Mouse (Mus musculus) midbrain, embryonic 12.5 days (tissue): ENCODE measurements around the gene Prss23. TPM values are rescaled to one million over a fixed set of nuclear protein-coding genes. Genes with fewer than 3 reads are reported as not detected.
A peak's percentile ranks its signal among the peaks of the same experiment; 100 is the strongest.

Source experiments
- ATAC-seq: fragments of 200-750 bp; cut with Nextera tagmentation; 2 replicates; pipeline ENCODE4 v1.8.0; 2017; ENCODE audit warnings: low read depth, moderate TSS enrichment, moderate library complexity; ENCODE audit not compliant: low FRiP score
- H3K27ac ChIP-seq: fragments of 300-500 bp; sonication (generic); replicated peaks from 2 replicates; pipeline ENCODE4 v1.5.1; 2016; ENCODE audit warnings: mild to moderate bottlenecking
- H3K27me3 ChIP-seq: fragments of 300-500 bp; sonication (generic); 2 replicates; pipeline ENCODE4 v1.6.1; 2016; ENCODE audit warnings: mild to moderate bottlenecking
- H3K36me3 ChIP-seq: fragments of 300-500 bp; sonication (generic); 2 replicates; pipeline ENCODE4 v1.6.1; 2016
- H3K4me1 ChIP-seq: fragments of 300-500 bp; sonication (generic); 2 replicates; pipeline ENCODE4 v1.6.1; 2016
- H3K4me2 ChIP-seq: fragments of 300-500 bp; sonication (generic); replicated peaks from 2 replicates; pipeline ENCODE4 v1.6.1; 2016; ENCODE audit warnings: mild to moderate bottlenecking, moderate library complexity
- H3K4me3 ChIP-seq: fragments of 300-500 bp; sonication (generic); 2 replicates; pipeline ENCODE4 v1.5.1; 2016; ENCODE audit warnings: mild to moderate bottlenecking
- H3K9ac ChIP-seq: fragments of 300-500 bp; sonication (generic); replicated peaks from 2 replicates; pipeline ENCODE4 v1.6.1; 2016; ENCODE audit warnings: mild to moderate bottlenecking, moderate library complexity
- H3K9me3 ChIP-seq: fragments of 300-500 bp; sonication (generic); 2 replicates; pipeline ENCODE4 v1.6.1; 2016; ENCODE audit warnings: mild to moderate bottlenecking
- WGBS: fragments of 180-500 bp; shearing (Covaris S2); methylation state at CpG from one replicate; pipeline ENCODE4 v1.1.7; 2016; 5-methylcytosine and 5-hydroxymethylcytosine counted together
- polyA plus RNA-seq: library from polyadenylated mRNA; unstranded; fragments of >200 nt; fragmentation: Nextera tagmentation; extraction: Ambion mirVana; gene quantifications from 2 replicates; pipeline ENCODE4 v1.2.1, GENCODE M21; 2016

The Prss23 gene
- polyA plus RNA-seq, 1 experiment from 2014 or later, result 32.1 TPM

- Histone ChIP-seq H3K27me3 (no peaks in the 10 kb centered on the region), H3K9ac (no peak overlapping the region), H3K4me1 (no peaks in the 10 kb centered on the region), H3K4me2 (no peak overlapping the region), H3K9me3 (0 out of 2 replicates have a peak, but pooled peaks cover 2% of the 10 kb centered on the region), H3K4me3 (no peak overlapping the region), H3K36me3 (no peaks in the 10 kb centered on the region), H3K27ac (no peak overlapping the region)
- 74% methylated on average over 7 of the region's 7 CpGs for WGBS
- ATAC-seq, result no peak
These were observed 43.0 kb downstream of the Prss23 start for GRCm38 (mm10) chr7:89483769-89484568.

GRCm38 (mm10) chr7:89481723-89482122 is 45.3 kb downstream of the Prss23 start:
- 77% methylated on average over 3 of the region's 3 CpGs for WGBS
- H3K27ac ChIP-seq, result no peak overlapping the region
- H3K9ac ChIP-seq, result no peak overlapping the region
- no peak overlapping the region for H3K4me3 ChIP-seq
- no peaks in the 10 kb centered on the region for H3K27me3 ChIP-seq
- no peak for ATAC-seq
- no peaks in the 10 kb centered on the region for H3K36me3 ChIP-seq
- no peak overlapping the region for H3K4me2 ChIP-seq
- H3K9me3 ChIP-seq, result no peaks in the 10 kb centered on the region
- H3K4me1 ChIP-seq, result no peaks in the 10 kb centered on the region

DNA sequence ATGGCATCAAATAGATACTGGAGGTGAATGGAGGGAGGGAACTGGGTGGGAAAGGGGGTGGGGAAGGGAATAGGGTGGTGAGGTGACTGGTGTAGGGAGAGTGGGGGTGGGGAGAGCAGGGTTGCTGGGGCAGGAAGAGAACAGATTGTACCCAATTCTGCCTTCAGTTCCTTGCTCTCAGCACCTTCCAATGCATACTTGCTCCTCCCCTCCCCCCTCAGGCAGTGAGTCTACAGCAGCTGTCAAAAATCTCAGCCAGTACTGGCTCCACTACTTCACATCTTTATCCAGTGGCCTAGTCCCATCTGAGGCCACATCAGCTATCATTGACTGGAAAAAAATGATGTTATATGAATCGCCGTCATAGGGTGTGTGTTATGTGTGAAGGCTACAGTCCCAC is 48.5 kb downstream of the Prss23 start:
- no peak overlapping the region for H3K27ac ChIP-seq
- no peaks in the 10 kb centered on the region for H3K4me1 ChIP-seq
- WGBS, result 94% methylated on average over 2 of the region's 2 CpGs
- H3K9me3 ChIP-seq, result no peaks in the 10 kb centered on the region
- H3K4me2 ChIP-seq, result no peak overlapping the region
- no peak overlapping the region for H3K9ac ChIP-seq
- H3K27me3 ChIP-seq, result no peaks in the 10 kb centered on the region; the same call in 1 of the 2 replicates
- no peak overlapping the region for H3K4me3 ChIP-seq
- no peak for ATAC-seq
- H3K36me3 ChIP-seq, result no peaks in the 10 kb centered on the region

GRCm38 (mm10) chr7:89477294-89477999 is 49.5 kb downstream of the Prss23 start:
- Histone ChIP-seq H3K9ac (no peak overlapping the region), H3K4me2 (no peak overlapping the region), H3K27me3 (no peaks in the 10 kb centered on the region; the same call in 1 of the 2 replicates), H3K36me3 (no peaks in the 10 kb centered on the region), H3K4me1 (no peaks in the 10 kb centered on the region), H3K27ac (no peak overlapping the region), H3K4me3 (no peak overlapping the region), H3K9me3 (no peaks in the 10 kb centered on the region)
- WGBS, result 0% methylated on average over 1 of the region's 1 CpGs
- peak; percentile 81 for ATAC-seq

DNA sequence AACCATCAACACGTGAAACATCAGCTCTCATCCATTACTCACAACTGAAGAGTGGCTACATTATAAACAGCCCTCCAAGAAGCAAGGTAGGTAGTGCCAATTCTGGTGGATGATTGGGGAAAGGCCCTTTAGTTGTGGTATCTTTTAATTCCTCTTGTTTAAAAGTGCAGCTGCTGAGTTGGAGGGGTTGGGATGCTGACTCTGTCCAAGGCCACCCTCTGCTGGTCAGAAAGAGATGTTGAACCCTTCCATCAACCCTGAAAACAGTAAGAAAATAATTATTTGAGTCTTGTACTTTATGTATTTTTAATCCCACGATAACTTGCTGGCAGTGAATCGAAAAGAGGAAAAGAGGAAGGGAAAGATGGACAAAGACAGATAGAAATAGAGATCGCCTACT is 53.5 kb downstream of the Prss23 start:
- ATAC-seq, result no peak
- H3K4me3 ChIP-seq, result no peak overlapping the region
- no peak overlapping the region for H3K4me2 ChIP-seq
- H3K4me1 ChIP-seq, result no peaks in the 10 kb centered on the region
- WGBS, result 50% methylated on average over 4 of the region's 4 CpGs
- no peaks in the 10 kb centered on the region for H3K9me3 ChIP-seq
- no peak overlapping the region for H3K27ac ChIP-seq
- no peaks in the 10 kb centered on the region; the same call in 1 of the 2 replicates for H3K27me3 ChIP-seq
- H3K9ac ChIP-seq, result no peak overlapping the region
- H3K36me3 ChIP-seq, result no peaks in the 10 kb centered on the region

- Histone ChIP-seq H3K27ac (no peak overlapping the region), H3K9me3 (no peaks in the 10 kb centered on the region), H3K4me2 (no peak overlapping the region), H3K9ac (no peak overlapping the region), H3K4me1 (no peaks in the 10 kb centered on the region), H3K36me3 (no peaks in the 10 kb centered on the region), H3K27me3 (no peaks in the 10 kb centered on the region), H3K4me3 (no peak overlapping the region)
- WGBS, result 80% methylated on average over 10 of the region's 10 CpGs
- ATAC-seq, result no peak
These were observed 63.0 kb downstream of the Prss23 start for GRCm38 (mm10) chr7:89463775-89464592.

DNA sequence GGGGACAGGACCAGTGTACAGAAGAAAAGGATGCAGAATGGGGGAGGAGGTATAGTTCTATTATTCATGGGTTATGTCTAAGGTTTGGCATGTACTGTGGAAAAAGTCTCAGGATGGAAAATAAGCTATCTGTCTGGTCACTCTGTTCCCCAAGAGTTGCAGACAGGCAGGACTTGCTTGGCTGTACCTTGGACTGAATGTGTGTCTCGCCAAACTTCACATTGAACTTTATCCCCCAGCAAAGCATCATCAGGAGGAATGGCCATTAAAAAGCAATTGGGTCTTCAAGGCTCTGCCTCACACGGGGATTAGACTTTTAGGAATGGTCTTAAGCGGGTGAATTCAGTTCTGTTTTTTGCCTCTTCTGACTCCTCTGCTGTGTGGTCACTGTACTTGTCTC is 63.7 kb downstream of the Prss23 start:
- Histone ChIP-seq H3K36me3 (no peaks in the 10 kb centered on the region), H3K9me3 (no peaks in the 10 kb centered on the region), H3K9ac (no peak overlapping the region), H3K4me1 (no peaks in the 10 kb centered on the region), H3K27ac (no peak overlapping the region), H3K27me3 (no peaks in the 10 kb centered on the region), H3K4me2 (no peak overlapping the region), H3K4me3 (no peak overlapping the region)
- 79% methylated on average over 3 of the region's 3 CpGs for WGBS
- ATAC-seq, result no peak

- Histone ChIP-seq H3K4me1 (no peaks in the 10 kb centered on the region), H3K4me2 (no peak overlapping the region), H3K9me3 (no peaks in the 10 kb centered on the region), H3K27me3 (no peaks in the 10 kb centered on the region), H3K9ac (no peak overlapping the region), H3K4me3 (no peak overlapping the region), H3K36me3 (no peaks in the 10 kb centered on the region), H3K27ac (no peak overlapping the region)
- WGBS, result 92% methylated on average over 5 of the region's 5 CpGs
- no peak for ATAC-seq
These were observed 64.3 kb downstream of the Prss23 start for GRCm38 (mm10) chr7:89462646-89463207.

- Histone ChIP-seq H3K9ac (no peak overlapping the region), H3K27ac (no peak overlapping the region), H3K4me1 (peaks cover 2% of the 10 kb centered on the region; the same call in 1 of the 2 replicates), H3K27me3 (no peaks in the 10 kb centered on the region), H3K9me3 (no peaks in the 10 kb centered on the region), H3K36me3 (no peaks in the 10 kb centered on the region), H3K4me3 (no peak overlapping the region), H3K4me2 (no peak overlapping the region)
- WGBS, result 74% methylated on average over 3 of the region's 3 CpGs
- no peak for ATAC-seq
These were observed 65.6 kb downstream of the Prss23 start for GRCm38 (mm10) chr7:89461351-89461750.

- no peak overlapping the region for H3K9ac ChIP-seq
- H3K9me3 ChIP-seq, result no peaks in the 10 kb centered on the region
- no peak overlapping the region for H3K4me3 ChIP-seq
- no peak for ATAC-seq
- H3K27me3 ChIP-seq, result no peaks in the 10 kb centered on the region
- no peak overlapping the region for H3K4me2 ChIP-seq
- no peak overlapping the region for H3K27ac ChIP-seq
- peaks cover 5% of the 10 kb centered on the region; the same call in 1 of the 2 replicates for H3K4me1 ChIP-seq
- no peaks in the 10 kb centered on the region for H3K36me3 ChIP-seq
These were observed 66.1 kb downstream of the Prss23 start for GRCm38 (mm10) chr7:89460911-89461310.

- no peak for ATAC-seq
- no peaks in the 10 kb centered on the region for H3K27me3 ChIP-seq
- H3K4me1 ChIP-seq, result peaks cover 5% of the 10 kb centered on the region; the same call in 1 of the 2 replicates
- no peak overlapping the region for H3K9ac ChIP-seq
- no peak overlapping the region for H3K27ac ChIP-seq
- no peak overlapping the region for H3K4me3 ChIP-seq
- no peaks in the 10 kb centered on the region for H3K9me3 ChIP-seq
- 79% methylated on average over 2 of the region's 2 CpGs for WGBS
- H3K4me2 ChIP-seq, result no peak overlapping the region
- H3K36me3 ChIP-seq, result no peaks in the 10 kb centered on the region
These were observed 67.3 kb downstream of the Prss23 start for GRCm38 (mm10) chr7:89459691-89460090.
